Mouse (Mus musculus) adrenal gland, postnatal 4 days (tissue): ENCODE data around the gene Csnk2b. TPM values are rescaled to one million over a fixed set of nuclear protein-coding genes. Genes with fewer than 3 reads are reported as not detected.
"Not testable (repeated sequence)": the region's sequence is repeated elsewhere in the genome, so short reads cannot be mapped to it uniquely, and the experiment has no call there.

Experiments
- DNase-seq, 2 experiments: peaks; one replicate each; pipeline ENCODE4 v3.0.0; 2021 to 2022; ENCODE audit warnings: low spot score in 2 of 2, mixed read lengths in 2 of 2
- total RNA-seq, 2 experiments: library from RNA; stranded (reverse); gene quantifications; 2 replicates each; pipeline ENCODE4 v1.2.3; 2021

Gene Csnk2b
- total RNA-seq, 2 experiments from 2014 or later = 199 to 211 TPM

DNA sequence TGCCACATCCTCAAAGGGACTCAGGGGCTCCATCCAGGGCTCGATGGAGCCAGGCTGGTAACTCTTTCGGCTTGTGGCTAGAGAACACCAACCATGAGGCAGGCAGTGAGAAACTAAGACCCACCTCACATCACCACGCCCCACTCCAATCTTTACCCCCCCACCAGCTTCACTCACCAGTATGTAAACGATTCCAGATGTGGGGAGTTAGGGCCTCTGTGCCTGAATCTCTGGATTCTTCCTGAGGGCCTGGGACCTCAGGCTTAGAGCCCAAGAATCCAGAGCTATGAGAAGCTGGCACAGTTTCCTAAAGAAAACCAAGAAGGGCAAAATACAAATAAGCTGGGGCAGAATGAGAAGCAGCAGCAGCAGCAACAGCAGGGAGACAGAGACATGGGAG, 32.1 kb upstream of the Csnk2b start:
- DNase-seq = no peak

DNA sequence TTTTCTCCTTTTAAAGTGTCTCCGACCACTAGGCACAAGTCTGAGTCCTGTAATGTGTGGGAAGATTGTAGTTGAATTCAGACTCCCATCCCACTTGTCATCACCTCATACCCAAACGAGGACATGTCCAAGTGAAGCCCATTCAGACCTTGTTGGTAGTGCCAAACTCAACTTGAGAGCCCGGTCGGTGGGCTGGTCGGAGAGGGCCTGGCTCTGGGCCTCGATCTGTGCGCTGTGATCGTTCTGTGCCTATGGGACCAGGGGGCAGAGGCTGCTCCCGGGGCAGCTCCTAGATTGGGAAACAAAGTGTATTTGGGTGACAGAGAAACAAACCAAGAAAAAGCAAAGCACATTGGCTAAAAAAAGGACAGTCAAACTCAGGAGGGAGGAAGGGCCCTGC, 31.2 kb upstream of the Csnk2b start:
- DNase-seq = no peak

DNA sequence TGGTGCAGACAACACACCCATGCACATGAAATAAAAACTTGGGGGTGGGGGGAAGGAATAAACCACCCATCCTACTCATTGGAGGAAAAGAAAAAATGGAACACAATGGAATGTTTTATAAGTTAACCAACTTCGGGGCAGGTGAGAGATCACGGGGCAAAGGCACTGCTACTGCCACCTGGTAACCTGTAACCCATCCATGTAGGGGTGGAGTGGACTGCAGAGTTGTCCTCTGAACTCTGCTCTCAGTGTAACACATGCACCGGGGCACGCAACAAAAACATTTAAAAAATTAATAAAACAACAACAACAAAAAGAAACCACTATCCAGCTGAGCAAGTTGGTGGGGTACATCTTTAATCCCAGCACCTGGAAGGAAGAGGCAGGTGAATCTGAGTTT, 30.3 kb upstream of the Csnk2b start:
- DNase-seq = no peak

DNA sequence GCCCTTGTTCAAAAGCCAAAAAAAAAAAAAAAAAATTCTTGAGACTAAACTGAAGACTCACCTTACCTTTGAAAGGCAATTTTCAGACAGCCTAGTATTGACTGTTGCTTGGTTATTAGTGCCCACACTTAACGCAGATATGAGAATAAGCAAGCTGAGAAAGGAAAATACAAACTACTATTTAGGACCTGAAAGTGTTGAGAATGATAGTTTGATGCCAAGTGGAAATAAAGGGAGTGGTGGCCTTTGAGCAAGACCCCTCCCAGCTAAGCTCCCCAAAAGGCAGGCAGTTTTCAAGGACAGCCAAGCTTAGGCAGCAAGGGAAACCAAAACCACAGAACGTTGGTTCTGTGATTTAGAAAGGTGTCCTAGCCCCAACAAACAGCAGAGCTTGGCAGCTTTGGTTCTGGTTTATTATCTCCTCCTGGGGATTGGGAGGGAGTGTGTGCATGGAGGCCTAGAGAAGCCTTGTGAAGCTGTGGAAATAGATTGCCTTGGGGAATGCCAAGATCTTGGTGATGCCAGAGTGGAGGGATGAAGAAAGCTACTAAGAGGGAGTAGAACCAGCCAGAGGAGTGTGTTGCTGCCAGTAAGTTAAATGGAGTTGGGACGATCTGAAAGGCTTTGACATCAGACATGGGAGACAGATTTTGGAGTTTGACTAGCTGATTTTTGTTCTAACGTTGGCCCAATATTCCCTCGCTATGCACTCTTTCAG, 26.2 kb upstream of the Csnk2b start:
- no peak for DNase-seq

DNA sequence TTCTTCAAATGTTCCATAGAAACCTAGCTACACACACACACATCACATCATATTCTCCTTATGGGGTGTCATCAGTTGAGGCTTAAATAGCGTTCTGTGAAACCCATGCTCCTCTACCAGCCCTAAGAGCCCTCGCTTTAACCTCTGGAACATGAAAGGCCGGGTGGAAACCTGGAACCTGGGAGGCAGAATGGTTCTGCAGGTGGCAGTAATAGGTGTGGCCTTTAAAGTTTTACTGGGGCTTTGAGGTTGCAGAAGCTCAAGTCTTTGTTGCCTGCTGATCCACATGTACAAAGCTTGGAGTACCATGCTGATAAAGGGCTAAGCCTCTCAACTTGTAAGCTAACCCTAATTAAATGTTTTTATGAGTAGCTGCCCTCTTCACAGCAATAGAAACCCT, 25.5 kb upstream of the Csnk2b start:
- DNase-seq = no peak

DNA sequence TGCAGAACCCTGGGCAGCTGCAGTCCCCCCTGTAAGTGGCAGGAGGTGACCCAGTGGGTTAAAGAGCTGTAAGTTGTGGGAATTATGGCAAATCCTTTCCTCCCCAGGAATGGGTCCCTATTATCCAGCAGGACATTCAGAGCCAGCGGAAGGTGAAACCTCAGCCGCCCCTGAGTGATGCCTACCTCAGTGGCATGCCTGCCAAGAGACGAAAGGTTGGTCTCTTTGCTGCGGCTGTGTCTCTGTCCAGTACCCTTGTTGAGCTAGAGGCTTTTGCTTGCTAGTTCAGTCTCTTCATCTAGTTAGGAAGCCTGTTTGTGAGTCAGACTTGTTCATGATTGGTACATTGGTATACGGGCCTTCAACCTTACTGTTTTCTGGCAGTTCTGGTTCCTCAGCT, 24.3 kb upstream of the Csnk2b start:
- DNase-seq = no peak

DNA sequence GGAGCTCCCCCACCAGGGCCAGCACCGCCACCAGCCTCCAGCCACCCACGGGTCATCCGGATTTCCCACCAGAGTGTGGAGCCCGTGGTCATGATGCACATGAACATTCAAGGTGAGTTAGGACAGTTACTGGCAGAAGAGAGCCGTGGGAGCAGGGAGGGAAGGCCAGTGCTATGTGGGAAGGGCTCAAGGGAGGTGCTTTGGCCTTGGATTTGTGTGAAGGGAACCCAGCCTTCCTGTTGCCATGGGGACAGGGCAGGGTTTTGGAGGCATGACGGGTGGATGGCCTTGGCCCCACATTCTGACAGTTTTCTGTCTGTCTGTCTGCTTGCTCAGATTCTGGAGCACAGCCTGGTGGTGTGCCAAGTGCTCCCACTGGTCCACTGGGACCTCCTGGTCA, 20.1 kb upstream of the Csnk2b start:
- DNase-seq = peak in 1 of 2 experiments; percentile 62

DNA sequence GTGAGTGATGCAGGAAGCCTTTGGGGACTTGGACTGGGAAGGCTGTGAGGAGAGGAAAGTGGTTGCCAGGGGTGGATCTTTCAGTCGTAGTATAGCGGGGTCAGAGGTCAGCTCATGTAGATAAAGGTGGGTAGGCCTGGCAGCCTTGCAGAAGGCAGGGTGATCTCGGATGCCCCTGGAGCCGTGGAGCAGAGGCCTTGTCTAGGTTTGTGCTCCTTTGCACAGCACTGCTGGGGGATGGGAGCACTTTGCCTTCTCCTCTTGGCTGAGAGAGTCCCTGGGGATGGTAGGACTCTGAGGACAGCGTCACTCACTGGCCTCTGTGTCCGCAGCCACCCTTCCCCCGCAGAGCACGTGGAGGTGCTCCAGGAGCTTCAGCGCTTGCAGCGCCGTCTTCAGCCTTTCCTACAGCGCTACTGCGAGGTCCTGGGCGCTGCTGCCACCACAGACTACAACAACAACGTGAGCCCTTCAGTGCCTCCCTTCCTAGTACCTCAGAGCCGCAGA, 18.7 kb upstream of the Csnk2b start:
- DNase-seq = no peak

DNA sequence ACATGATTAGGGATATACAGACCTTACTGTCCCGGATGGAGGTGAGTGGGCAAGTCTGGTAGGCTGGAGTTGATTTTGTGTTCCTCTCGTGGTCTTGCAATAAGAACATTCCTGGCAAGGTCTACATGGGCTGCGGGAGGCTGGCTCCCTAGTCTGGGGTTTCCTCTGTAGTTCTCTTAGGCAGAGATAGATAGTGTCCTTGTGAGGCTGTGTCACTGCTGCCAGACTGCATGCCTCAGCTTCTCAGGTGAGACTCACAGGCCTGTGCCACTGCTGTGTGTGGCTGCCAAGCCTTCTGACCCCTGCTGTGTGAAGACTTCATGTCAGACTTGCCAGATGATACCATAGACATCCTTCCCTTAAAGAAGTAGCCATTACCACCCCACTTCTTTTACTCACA, 17.4 kb upstream of the Csnk2b start:
- no peak for DNase-seq

DNA sequence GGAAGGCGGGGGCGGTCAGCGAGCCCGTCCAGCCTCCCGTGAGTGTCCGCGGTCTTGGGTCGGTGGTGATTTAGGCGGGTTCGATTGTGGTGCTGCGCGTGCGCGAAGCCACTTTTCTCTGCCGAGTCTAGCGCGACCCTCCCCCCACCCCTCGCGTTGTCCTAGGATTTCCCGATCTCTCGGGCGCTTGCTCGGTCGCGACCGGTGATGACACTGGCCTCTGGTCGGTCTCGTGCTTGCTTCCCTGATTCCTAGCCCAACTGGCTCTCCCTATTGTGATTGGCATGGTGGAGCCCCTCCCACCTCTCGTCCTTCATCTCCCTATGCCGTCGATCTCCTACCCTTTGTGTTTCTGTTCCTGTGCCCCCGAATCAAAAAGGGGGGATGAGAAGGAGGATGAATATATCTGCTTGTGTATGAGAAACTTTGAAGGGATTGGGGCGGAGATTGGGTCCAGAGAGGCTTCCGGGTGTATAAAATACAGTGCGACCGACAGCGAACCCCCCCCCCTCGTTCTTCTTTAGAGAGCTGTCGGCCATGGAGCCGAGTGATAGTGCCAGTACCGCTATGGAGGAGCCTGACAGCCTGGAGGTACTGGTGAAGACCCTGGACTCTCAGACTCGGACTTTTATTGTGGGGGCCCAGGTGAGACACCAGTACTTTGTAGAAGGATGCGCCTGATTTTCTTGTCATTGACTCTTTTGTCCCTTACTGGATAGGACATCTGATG, 13.9 kb upstream of the Csnk2b start:
- no peak for DNase-seq

DNA sequence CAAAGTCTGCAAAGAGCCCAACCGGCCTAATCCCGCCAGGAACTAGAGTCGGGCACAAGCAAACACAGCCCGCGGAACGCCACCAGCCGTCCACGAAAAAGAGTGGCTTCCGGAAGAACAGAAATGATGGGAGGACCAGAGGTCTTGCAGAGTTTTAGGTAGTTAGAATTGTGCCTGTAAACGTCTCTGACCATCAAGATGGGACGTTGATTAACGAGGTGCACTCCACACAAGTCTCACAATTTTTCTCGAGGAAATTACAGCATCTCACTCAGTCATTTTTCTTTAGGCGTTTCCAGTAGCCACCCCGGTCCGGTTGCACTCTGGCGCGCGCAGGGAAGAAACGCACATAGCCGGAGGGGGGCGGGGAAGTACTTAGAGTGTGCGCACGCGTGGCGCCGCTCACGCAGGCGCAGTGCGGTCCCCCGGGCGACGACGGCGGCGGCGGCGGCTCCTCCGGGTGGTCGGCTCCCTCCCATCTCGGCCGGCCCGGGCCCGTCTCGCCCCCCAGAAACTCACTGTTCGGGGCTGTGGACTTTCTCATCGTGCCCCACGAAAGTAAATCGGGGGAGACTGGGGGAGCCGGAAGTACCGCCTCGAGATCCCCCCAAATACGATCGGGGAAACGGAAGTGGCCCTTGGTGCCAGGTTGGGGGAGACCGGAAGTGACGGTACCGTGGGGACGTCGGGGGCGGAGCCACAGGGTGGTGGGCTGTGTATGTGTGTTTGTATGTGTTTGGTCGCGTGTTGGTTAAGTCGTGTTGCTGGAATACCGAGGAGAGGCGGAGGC, 13.1 kb upstream of the Csnk2b start, which contains the start of gene Bag6:
Bag6 (plus strand) TSS at position 378 of the 790 bp plus-strand sequence.
- DNase-seq = peak; percentile 91 to 92

DNA sequence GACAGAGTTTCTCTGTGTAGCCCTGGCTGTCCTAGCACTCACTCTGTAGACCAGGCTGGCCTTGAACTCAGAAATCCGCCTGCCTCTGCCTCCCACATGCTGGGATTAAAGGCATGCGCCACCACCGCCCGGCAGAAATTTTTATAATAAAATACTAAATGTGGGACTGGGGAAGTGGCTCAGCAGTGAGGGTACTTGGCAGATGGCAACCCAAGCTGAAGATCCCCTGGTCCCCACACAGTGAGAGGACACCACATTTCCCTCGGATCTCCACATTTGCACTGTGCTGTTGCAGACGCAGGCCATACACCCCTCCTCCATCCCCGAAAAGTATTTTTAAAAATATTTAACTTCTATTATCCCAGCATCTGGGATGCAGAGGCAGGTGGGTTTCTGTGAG, 11.7 kb upstream of the Csnk2b start:
- DNase-seq = no peak

DNA sequence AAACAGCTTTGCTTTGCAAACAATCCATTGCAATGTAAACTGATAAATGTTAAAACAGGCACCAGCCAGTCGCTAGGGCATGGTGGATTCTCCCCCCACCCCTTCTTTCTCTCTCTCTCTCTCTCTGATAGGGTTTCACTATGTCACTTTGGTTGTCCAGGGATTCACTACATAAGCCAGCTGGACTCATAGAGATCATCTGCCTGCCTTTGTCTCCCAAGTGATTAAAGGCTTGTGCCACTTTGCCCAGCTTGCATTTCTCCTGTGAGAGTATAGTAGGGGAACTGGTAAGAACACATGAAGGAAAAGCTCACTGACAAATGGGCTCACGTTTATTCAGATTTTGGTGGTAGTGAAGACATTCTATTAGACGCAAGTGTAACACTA, 10.3 kb upstream of the Csnk2b start:
- DNase-seq = no peak

DNA sequence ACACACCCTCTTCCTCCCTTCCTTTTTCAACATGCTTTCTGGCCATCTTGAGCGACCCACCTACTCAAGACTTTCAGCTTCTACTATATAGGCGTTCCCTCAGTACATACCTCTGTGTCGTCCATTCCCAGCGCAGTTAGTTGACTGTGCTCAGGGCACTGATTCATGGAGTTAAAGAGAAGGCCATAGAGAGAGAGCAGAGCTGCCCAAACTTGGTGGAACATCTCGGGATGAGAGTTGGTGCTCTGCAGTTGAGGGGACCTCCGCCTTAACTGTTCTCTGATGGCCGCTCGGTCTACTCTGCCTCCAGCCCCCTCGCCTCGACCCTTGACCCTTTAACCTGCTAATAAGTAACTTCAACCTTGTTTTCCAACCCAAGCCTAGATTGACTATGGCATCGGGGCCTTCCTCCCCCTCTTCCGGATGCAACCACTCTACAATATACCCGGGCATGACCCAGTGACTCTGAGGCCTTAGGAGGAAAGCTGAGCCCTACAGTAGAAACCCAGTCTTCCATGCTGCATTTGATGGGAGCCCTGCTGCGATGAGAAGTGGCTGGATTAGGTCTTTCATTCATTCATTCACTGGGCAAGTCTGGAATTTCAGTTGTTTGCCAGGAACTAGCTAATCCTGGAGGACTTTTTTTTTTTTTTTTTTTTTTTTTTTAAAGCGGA, 9.8 kb upstream of the Csnk2b start, which contains the start of gene Apom:
Apom (minus strand) TSS at position 551 of the 674 bp plus-strand sequence.
- no peak for DNase-seq

DNA sequence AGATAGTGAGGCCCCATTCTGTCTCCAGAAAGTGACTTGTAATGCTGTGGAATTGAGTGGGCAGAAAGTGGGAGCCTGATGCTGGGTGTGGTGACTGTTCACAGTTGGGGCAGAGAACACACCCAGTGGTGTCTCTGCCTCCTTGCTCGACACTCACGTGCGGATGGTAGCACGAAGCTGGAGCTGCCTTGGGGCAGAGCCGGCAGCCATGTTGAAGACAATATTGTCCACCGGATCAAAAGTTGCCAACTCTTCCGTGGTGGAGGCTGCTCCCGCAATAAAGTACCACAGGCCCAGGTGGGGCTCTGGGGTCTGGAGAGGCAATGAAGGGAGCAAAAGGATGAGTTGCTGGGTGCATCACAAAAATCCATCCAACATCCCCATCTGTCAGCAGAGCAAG, 9.2 kb upstream of the Csnk2b start:
- no peak for DNase-seq

DNA sequence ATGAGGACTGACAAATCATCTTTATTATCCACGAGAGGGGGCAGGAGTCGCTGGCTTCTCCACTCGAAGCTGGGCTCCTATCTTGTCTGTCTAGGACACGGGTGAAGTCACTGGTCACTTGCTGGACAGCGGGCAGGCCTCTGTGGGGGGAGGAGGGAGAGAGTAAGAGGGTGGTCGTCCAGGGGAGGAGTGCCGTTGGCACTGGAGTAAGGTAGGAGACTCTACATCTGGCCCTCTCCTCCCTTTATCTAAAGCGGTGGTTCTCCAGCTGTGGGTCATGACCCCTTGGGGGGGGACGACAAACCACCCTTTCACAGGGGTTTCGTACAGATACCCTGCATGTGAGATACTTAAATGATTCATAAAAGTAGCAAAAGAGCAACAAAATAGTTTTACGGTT, 7.1 kb upstream of the Csnk2b start:
- DNase-seq = no peak

DNA sequence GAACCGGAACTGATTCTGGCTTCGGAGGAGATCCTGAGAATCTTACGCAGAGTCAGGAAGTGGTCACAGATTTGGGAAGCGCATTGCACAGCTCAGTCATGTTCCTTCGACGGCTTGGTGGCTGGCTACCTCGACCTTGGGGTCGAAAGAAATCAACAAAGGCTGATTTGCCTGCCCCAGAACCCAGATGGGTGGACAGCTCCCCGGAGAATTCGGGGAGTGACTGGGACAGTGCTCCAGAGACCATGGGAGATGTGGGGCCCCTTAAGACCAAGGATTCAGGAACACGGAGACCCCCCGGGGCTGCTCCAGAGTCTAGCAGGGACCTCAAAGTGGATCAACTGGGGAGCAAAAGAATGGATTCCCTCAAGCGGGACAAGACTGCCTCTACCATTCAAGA, 5.2 kb upstream of the Csnk2b start:
- no peak for DNase-seq

DNA sequence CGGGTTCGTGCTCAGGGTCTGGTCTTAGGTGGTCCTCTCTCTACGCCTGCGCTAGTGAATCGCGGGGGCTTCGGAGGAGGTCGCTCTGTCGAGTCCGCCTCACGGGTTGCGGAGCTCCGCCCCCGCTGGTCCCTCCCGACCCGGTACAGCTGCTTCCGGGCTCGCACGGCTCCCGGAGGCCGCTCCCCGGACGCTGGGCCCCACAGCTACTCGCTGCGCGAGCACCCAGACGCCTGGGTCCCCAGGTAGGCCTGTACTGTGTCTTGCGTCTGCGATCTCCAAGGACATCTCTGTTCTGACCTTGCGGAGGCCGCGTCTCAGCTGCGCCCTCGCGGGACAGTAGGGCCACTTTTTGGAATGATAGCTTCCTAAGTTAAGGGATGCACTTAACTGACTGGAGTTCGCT, 4.4 kb upstream of the Csnk2b start, which contains the start of gene D17H6S53E:
D17H6S53E (plus strand) TSS at position 168 of the 406 bp plus-strand sequence.
- peak in 1 of 2 experiments; percentile 51 for DNase-seq

DNA sequence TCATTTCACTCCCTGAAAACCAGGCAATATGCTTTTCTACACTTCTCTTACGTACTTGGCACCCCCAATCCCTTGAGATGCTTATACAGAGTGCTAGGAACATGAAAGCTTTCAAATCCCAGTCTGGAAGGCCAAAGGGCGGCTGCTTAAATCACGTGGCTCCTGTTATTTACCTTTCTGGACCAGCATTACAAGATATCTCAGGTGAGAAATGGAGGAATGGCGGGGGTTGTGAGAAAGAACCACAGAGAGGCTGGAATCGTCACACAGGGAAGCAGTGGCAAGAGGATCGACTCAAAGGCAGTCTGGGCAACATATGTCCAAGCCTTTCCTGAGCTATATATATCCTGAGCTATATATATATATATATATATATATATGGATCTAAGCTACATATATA, 3.7 kb upstream of the Csnk2b start:
- DNase-seq = no peak

DNA sequence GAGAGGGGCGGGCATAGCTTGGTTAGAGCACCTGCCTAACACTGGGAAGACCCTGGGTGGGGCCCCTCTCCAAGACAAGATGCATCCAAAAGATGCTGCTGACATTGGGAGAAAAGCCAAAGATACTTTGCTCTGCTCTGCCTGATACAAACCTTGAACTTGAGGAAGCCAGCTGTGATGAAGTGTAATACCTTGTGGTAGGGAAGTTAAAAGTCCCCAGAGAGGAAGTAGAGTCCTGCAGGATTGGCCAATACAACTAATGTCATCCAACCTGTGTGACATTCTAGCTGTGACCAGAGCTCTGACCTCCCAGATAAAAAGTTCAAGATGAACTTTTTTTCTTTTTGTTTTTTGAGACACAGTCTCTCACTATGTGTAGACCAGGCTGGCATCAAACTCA, 3.2 kb upstream of the Csnk2b start:
- DNase-seq = no peak

DNA sequence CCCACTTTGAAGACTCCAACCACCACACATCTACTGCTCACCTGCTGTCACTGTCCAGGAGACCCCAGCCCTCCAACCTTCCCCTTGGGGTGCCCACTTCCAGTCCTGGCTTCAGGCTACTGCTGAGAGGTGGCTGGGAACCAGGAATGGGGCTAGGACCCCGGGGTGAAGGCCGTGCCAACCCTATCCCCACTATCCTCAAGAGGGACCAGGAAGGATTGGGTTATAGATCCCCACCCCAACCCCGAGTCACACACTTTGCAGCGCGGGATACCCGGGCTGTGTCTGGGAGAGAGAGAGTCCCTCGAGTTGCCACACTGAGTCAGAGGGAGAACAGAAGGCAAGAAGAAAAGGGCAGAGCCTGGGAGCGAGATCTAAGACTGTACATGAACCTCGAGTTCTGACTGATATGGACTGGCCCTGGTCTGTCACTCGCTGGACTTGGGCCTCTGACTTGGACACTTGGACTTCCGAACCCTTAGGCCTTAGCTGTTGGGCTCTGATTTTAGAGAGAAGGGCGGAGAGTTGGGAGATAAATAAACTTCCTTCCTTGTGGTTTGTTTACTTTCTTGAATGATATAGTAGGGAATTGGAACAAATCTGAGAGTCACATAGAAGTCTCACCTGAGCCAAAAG, 2.5 kb upstream of the Csnk2b start:
- DNase-seq = not testable (repeated sequence)
